Mouse (Mus musculus) megakaryocyte-erythroid progenitor cell, adult 5-6 weeks (primary cell): Measurements from ENCODE around the gene Kif3b. TPM values are rescaled to one million over a fixed set of nuclear protein-coding genes. Genes with fewer than 3 reads are reported as not detected.

Experiments
- ATAC-seq: replicated peaks from 2 replicates; pipeline ENCODE4 v1.8.0; 2016; ENCODE audit warnings: mild to moderate bottlenecking, inconsistent platforms; ENCODE audit not compliant: severe bottlenecking, poor library complexity, low FRiP score, low TSS enrichment
- total RNA-seq, 2 experiments: library from RNA; stranded (forward) in 1 of 2; stranded (reverse) in 1 of 2; fragments of 200-1000, 215-1000 nt in 1 of 2; fragments of >200 nt in 1 of 2; fragmentation: Nextera tagmentation in 1 of 2; gene quantifications; 2 replicates each; pipeline ENCODE4 v1.2.3; 2014 to 2017

Gene Kif3b
- total RNA-seq, 2 experiments from 2014 or later = 8.6 to 10.2 TPM

DNA sequence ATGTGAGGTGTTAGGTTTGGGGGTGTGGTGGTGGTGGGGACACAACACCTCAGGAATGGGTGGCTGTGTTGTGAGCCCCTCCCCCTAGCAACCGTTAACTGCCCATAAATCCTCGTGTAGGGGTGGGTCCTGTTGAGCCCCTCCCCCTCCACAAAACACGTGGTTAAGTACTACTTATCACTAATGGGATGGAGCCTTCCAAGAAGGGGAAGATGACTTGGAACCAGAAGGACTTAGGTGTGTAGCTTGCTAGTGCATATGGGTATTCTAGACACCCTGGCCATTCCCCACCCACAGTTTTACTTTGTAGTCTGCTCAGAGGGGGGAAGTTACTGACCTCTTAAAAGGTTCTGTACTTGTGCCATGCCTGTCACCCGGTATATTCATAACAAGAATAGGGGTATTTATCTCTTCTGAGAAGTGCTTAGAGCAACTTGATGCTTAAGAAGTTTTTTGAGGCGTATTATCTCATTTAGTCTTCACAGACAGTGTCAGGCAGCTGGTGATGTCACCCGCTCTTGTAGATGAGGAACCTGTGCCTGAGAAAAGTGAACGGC lies 1.2 kb downstream of the Kif3b start:
- ATAC-seq = peak; percentile 56

DNA sequence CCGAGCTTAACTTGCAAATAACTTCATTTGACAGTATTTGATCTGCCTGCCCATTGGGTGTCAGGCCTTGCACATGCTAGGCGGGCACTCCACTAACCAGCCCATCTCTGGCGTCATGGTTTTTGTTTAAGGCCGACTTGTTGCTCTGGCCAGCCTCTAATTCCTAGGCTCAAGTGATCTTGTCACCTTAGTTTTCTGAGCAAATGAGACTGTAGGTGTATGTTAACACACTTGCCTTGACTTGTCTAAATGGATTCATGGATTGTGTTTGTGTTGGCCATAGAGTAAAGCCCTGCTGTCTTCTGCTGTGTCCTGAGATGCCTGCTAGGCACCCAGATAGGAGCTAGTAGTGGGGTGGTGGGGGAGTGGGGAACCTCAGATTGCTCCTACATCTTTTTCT lies 4.0 kb downstream of the Kif3b start:
- no peak for ATAC-seq

DNA sequence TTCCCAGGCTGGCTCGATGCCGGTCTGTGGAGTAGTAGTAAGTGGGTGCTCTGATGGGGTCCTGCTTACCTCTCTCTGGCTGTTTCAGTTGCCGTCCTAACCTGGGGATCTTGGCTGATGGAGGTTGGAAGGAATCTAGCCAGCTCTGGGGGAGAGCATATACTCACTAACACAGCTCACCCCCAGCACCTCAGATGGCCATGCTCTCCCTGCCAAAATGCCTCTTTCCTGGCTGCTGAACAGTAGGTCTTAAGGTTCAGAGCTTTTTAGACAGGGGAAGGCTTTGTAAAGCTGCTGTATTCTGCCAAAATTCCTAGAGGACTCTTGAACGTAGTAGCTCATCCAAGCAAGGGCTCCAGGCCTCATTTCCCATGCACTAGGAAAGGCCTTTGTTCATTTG lies 6.6 kb downstream of the Kif3b start:
- no peak for ATAC-seq

DNA sequence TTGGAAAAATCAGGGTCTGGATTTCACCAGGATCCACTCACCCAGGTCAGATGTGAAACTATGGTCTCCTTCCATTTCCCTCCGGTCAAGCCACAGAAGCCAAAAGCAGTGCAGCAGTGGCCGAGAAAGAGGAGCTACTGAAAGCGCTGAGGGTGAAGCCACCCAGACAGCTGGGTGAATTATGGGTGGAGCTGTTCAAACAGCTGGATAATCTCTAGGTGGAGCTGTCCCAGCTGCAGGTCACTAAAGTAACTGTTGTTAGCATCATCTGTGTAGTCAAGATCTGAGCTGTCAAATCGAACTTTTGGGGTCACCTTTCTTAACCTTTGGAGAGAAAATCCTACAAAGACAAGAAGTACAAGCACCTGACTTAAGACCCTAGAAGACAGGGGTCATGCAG lies 7.2 kb downstream of the Kif3b start:
- ATAC-seq = peak; percentile 69

DNA sequence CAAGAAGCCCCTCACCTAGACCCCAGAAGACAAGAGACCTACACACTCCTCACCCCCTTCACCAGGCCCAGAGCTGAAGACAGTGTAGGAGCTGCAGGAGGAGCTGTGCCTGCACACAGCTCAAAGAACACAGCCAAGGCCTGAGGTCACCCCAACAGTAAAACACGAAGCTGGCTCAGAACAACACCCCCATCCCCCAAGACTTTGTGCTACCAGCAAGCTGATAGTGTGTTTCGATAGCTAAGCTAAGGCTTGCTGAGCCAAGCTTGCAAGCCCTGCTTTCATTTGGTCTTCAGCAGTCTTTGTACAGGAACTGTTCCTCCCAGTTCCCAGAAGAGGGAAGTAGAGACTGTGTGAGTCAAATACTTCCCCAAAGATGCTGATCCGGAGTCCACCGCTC lies 7.7 kb downstream of the Kif3b start:
- ATAC-seq = peak; percentile 51

DNA sequence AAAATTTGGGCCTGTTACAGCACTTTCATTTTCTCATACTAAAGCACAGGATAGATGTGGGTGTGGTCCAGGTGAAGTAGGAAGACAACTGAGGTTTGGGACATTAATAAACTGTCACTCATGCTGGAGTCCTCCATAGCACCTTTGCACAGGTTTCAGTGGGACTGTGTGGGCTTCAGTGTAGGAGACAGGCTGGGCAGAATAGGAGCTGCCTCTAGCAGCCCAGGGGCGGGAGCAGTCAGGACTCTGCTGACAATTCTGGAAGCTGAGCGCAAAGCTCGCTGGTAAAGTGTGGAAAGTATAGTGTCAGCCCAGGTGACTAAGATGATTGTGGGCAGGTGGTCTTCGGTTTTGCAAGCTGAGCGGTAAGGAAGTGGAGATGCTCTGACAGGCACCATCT lies 9.9 kb downstream of the Kif3b start:
- ATAC-seq = no peak

DNA sequence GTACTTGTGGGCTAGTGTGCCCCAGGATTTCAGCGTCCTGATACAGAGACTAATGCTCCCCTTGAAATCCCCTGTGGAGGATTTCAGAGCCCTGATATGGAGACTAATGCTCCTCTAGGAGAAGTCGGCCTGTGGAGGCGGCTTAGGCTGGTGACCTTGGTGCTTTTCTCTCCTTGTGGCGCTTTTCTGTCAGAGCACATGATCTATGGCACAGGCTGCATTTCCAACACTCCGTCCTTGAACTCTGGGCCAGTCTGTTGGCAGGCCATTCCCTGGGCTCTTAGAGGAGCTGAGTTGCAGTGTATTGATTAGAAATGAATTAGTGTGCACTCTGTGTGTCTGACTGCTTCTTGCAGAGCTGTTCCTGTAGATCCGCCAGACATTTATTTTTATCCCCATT lies 14.0 kb downstream of the Kif3b start:
- no peak for ATAC-seq

DNA sequence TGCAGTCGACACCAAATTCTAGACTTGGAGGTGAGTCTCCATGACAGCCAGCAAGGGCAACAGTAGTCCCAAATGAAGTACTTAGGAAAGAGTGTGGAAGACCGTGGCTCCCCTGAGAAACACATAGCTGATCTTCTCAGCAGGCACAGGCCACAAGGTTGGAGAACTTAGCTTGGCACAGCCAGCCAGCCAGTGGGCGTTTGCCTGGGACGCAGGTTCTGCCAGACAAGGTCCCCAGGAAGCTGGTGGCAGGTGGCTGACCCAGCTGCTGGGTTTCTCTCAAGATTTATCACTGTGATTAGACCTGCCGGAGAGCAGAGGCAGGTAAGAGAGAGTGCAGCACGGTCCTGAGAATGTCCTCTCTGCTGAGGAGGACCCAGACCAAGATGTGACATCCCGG lies 17.4 kb downstream of the Kif3b start:
- ATAC-seq = no peak

DNA sequence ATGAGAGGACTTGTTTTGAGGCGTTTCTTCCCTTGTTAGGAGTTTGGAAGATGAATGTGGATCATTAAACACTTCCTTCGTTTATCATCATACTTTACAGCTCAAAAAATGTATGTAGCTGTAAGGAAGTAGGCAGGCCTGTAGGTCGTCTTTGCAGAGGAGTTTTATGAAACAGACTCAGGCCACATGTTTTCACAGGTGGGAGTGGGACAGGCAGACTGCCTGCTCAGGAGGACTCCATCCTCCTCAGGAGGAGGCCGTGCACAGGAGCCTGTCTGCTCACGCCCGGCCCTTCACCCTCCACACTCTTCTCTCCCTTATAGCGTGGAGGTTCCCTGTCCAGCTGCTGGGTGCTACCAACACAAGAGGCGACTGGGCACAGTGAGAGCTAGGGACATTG lies 17.9 kb downstream of the Kif3b start:
- 0 out of 2 replicates have a peak, but pooled peaks have one; percentile 29 for ATAC-seq

DNA sequence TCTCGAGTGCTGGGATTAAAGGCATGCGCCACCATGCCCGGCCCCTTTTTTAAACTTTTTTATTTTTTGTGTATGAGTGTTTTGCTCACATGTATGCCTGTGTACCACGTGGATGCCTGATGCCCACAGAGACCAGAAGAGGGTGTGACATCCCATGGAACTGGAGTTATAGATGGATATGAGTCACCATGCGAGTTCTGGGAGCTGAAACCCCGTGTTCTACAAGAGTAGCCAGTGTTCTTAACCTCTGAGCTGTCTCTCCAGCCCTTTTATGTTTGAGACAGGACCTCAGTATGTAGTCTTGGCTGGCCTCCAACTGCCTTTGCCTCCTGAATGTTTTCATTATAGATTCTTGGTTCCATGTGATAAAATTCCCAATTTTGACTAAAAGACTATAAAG lies 19.0 kb downstream of the Kif3b start:
- ATAC-seq = no peak

DNA sequence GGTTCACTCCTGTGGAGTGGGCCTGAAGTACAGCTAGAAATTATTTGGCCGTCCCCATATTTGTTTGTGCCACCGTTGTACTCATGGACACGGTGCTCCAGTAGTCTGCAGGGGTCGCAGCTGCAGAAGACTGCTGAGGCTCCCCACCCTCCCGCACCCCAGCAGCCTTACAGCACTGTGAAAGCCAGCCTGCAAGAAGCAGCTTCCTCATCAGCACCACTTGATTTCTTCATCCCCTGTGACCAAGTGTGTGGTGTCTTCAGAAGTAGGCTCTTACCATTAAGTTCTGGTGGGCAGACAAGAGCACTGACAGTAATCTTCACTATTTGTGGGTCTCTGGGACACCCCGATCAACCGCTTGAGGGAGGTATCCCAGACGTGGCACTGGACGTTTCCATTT lies 21.7 kb downstream of the Kif3b start:
- no peak for ATAC-seq

DNA sequence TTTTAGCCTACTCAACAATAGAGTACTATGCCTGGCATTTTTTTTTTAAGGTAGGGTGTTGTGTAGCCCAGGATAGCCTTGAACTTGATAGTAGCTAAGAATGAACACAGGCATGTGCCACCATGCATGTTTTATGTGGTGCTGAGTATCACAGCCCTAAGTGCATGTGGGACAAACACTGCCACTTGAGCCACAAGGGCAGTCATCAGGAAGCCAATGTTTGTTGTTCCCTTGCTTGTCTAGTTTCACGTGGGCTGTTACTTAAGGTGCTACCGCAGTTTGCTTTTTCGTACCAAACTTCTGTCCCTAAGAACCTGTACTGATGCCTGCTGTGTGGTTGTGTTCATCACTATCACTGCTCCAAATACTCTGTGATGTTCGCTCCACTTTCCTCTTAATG lies 27.2 kb downstream of the Kif3b start:
- no peak for ATAC-seq

DNA sequence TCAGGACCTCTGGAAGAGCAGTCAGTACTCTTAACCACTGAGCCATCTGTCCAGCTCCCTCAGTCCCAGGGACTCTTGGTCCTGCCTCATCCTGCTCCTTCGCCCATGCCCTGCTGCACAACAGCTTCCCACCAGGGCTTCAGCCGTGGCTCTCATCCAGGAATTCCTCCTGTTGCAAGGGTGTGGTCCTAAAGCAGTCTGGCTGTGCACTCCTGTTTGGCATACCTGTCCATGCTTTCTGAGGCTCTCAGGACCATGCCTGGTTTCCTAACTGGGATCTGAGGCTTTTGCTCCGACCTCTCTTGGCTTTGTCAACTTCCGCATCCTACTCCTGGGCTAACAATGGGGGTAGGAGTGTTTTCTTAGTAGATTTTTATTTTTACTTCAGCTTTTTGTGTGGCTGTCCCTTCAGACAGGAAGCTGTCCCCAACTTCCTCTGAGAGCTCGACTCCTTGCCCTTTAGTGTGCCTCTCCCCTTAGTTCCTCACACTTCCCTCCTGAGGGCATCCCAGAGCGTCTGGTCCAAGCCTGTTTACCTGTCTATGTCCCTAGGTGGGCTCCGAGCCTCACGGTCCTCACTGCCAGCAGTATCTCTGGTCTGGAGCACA lies 27.9 kb downstream of the Kif3b start:
- no peak for ATAC-seq

DNA sequence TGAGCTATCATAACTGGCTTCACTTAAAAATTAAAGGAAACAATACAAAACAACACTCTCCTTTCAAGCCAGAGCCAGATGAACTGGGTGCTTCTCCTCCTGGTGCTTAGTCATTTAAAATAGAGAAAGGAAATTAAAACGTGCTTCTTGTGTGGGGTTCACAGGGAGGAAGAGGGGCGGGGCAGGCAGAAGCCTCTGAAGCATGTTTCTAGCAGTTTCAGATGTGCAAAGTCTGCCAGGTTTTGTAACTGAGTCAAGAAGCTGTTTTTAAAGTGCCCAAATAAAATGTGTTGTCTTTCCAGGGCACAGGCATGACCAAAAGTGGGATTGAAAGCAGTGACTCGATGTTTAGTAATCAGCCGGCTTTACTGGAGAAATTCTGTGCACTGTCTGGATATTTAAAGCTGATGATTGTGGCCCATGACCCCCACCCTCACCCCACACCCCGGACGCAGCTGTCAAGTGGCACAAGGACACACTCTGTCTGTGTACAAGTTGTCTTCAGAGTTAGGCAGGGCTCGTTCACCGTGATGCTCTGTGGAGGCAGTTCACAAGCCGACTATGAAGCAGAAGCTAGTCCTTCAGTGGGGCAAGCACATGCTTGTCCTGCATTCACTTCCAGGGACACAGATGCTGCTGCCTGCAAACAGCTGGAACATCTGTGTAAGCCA lies 34.6 kb downstream of the Kif3b start:
- no peak for ATAC-seq

DNA sequence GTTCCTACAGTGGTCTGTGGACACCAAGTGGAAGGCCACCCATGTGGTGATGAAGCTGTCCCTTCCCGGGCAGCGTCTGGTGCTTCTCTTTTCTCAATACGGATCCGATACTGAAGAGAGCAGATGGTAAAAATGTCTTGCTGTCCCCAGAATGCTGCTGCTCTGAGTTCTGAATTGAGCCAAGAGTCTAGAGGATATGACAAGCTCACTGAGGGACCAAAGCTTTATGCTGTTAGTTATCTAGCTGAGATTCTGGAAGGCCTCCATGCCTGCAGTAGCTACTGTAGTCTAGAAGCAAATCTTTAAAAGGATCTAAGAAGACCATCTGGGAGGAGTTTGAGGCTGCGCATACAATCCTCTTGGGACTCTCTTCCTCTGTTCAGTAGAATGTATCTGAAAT lies 41.1 kb downstream of the Kif3b start:
- ATAC-seq = no peak

DNA sequence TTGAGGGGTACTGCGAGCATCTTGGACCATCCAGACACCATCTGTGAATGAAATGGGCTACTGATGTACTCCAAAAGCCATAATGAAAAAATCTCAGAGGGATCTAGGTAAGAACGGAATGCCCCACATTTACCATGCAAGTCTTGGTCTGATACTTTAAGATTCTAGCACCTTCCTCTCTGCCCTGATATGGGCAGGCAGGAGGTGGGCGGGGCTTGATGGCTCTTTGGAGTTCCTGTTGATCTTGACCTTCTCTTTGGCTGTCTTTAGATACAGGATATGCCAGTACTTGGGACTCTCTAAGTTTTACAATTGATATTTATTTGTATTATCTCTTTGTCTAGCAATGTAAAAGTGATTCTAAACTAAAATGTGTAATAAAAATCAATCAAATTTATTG lies 41.8 kb downstream of the Kif3b start:
- ATAC-seq = no peak

DNA sequence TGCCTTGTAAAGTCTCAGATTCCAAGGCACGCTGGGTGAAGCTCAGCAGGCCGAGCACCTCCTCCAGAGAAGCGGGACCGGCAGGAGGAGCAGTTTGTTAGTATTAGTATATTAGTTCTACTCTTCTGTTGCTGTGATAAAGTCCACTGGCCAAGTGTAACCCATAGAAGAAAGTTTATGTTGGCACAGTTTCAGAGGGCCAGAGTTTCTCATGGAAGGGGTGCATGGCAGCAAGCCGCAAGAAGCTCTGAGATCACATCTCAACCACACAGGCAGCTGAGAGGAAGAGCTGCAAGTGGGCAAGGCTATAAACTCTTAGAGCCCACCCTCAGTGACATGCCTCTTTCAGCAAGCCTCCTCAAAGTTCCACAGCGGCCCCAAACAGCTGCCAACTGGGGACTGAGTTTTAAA lies 42.6 kb downstream of the Kif3b start:
- peak; percentile 34 for ATAC-seq

DNA sequence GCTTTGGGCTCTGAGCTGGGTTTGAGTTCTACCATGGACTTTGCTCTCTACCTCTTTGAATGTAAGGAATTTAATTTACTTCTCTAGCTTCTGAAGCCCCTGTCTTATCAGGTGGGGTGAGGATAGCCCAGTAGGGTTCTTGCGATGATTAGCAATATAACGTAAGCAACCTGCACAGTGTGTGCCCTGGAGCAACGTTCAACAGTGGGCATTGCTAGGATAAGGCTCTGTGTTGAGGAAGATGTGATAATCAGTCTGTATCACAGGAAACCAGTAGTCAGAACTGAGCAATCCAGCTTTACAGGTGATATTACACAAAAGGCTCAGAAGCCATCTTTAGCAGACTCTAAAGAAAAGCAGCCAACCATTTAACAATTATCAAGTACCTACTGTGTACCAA lies 43.1 kb downstream of the Kif3b start:
- ATAC-seq = peak; percentile 75

DNA sequence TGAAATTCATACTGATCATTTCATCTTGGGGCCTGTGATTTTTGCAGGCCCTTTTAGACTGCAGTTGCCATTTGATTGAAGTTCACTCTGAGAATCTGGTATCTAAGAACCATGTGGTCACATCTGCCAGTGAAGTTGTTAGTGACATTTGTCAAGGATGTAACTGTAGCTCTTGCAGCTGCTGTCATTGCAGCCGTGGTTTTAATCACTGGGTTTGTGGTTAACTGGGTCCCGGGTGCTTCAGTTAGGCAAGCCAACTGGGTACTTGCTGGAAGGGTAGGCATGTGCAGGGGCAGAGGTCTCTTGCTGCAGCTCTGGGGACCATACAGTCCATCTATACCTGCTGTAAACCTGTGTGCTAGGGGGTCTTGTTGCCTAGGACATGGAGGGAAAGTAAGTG lies 44.9 kb downstream of the Kif3b start:
- ATAC-seq = no peak

DNA sequence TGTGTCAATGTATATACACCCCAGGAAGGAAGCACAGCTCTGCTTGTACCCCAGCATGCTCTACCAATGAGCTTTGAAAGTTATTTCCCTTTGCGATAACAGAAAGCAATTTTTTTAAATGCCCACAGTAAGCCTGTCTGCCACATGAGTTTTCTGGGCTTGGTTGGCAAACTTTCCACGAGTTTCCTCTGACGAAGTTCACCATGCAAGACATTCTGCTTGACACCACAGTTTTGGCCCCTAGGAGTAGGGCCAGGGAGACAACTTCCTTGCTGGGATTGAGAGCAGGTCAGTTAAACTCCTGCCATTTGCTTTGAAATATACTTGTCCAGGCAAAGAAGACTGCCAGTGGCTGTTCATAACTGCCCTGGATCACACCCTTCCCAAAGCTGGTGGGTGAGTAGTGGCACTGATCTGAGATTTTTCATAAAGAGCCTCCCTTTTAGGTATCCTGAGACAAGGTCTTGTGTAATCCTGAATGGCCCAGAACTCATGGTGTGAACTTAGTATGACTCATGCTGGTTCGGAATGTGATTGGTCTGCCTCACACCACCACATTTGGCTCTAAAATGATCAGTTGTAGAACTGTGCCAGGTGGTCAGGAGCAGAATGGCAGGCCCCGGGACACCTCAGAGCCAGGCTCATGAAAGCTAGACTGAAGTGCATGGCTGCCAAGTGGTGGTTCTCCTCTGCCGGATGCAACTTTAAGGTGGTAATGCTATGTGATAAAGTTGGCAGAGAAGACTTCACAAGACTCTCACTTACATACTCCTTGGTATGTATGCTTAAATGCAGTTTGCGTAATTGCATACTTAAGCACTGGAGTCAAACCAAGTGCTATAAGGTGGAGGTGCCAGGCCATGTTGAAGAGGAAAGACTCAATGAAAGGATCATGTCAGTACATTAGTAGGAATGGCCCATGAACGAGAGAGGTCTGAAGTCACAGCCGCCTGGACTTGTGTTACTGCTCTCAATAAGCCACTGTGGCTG lies 47.4 kb downstream of the Kif3b start:
- ATAC-seq = no peak
